Mouse (Mus musculus): Measurements from ENCODE around the gene Pot1b. TPM values are rescaled to one million over a fixed set of nuclear protein-coding genes. Genes with fewer than 3 reads are reported as not detected.

The Pot1b gene
- 7.8 and 11.7 TPM in 2 replicates for polyA plus RNA-seq (2015; fragmentation: Nextera tagmentation; extraction: Ambion mirVana)

DNA sequence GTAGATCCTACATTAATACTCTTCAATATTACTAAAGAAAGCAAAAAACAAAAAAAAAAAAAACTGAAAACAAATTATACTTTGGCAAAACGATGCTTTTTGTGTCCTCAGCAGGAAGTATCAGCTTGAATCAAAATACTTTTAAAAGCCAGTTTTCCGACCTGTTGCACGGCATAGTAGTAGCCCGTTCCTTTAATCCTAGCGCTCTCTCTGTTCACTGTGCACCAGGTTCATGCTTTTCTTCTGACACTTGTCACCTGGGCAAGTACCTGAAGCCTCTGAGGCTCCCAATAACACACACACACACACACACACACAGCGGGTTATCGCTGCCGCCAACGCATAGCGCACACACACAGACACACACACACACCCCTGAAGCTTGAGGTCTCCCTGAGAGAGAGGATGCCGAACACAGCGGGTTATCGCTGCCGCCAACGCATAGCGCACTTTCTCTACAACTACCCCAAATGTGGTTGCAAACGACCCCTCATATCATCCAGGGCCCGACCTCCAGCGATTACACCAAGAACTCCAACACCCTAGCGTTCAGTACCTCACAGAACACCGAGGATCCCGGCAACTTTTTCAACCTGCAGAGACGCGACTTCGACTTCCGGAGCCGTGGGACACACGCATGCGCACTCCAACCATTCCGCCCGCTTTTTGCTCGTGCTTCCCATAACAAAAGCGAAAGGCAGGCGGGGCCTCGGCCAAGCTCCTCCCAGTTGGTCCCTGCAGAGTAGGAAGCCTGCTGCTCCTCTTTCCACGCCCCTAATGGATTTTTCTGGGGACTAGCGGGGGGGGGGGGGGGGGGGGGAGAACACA, at the start of gene Pot1b:
Gene Pot1b, minus strand, starts transcription at position 645 of the 828 bp plus-strand sequence.
- peak within 1 kb of the TSS; percentile 56 for H3K27ac ChIP-seq (ENCODE audit: low read length)
- ATAC-seq, result peak; percentile 98
- H3K4me2 ChIP-seq (ENCODE audit: low read length), result peak within 1 kb of the TSS; percentile 93
- peak within 1 kb of the TSS; percentile 86 for H3K4me3 ChIP-seq (replicated peaks; ENCODE audit: low read length)
- no peaks in the 10 kb centered on the region for H3K4me1 ChIP-seq (replicated peaks; ENCODE audit: control insufficient read depth, insufficient read depth, low read length)
- H3K36me3 ChIP-seq (ENCODE audit: control insufficient read depth, insufficient read depth), result 0 out of 2 replicates have a peak, but pooled peaks cover 1% of the 10 kb centered on the region
- no peaks in the 10 kb centered on the region for H3K9me3 ChIP-seq (ENCODE audit: control insufficient read depth, low read length)
- peak within 1 kb of the TSS; percentile 71 for H3K9ac ChIP-seq (replicated peaks; ENCODE audit: low read depth, low read length)
- WGBS, result under 1% methylated on average over 37 of the region's 37 CpGs
- H3K27me3 ChIP-seq (replicated peaks; ENCODE audit: control insufficient read depth, insufficient read depth, low read length), result no peaks in the 10 kb centered on the region

DNA sequence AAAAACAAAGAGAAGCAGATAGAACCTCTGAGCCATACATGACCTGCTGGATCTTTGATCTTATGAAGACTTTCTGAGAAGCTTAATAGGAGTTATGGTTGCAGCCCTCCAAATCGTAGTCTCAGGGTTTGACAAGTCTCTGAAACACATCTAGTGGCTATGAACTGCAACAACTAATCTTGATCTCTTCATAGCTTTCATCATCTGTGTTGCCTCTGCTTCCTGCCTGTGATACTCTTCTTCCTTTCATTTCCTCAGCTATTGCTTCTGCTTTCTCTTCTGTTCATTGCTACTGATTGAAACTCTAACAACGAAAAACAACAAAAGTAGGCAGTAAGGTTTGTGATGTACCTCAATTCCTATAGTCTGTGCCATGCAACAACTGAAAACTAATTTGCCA, 38.7 kb upstream of the Pot1b start:
- no peaks in the 10 kb centered on the region for H3K27me3 ChIP-seq (replicated peaks; ENCODE audit: control insufficient read depth, insufficient read depth, low read length)
- H3K9me3 ChIP-seq (ENCODE audit: control insufficient read depth, low read length), result no peaks in the 10 kb centered on the region
- H3K27ac ChIP-seq (ENCODE audit: low read length), result no peak overlapping the region
- no peak for ATAC-seq
- no peaks in the 10 kb centered on the region for H3K36me3 ChIP-seq (ENCODE audit: control insufficient read depth, insufficient read depth)
- H3K4me2 ChIP-seq (ENCODE audit: low read length), result no peak overlapping the region
- no peaks in the 10 kb centered on the region for H3K4me1 ChIP-seq (replicated peaks; ENCODE audit: control insufficient read depth, insufficient read depth, low read length)
- no peak overlapping the region for H3K9ac ChIP-seq (replicated peaks; ENCODE audit: low read depth, low read length)
- H3K4me3 ChIP-seq (replicated peaks; ENCODE audit: low read length), result no peak overlapping the region
- 83% methylated on average over 2 of the region's 2 CpGs for WGBS

GRCm38 (mm10) chr17:55749786-55750185, 37.4 kb upstream of the Pot1b start, which contains the start of gene Adgre4:
TSS of gene Adgre4 (plus strand) at chr17:55749984.
- ATAC-seq, result no peak
- Histone ChIP-seq H3K4me1 (replicated peaks; ENCODE audit: control insufficient read depth, insufficient read depth, low read length) (no peaks in the 10 kb centered on the region), H3K36me3 (ENCODE audit: control insufficient read depth, insufficient read depth) (no peaks in the 10 kb centered on the region), H3K27me3 (replicated peaks; ENCODE audit: control insufficient read depth, insufficient read depth, low read length) (no peaks in the 10 kb centered on the region), H3K27ac (ENCODE audit: low read length) (no peak within 1 kb of the TSS), H3K9me3 (ENCODE audit: control insufficient read depth, low read length) (no peaks in the 10 kb centered on the region), H3K4me3 (replicated peaks; ENCODE audit: low read length) (no peak within 1 kb of the TSS), H3K4me2 (ENCODE audit: low read length) (no peak within 1 kb of the TSS), H3K9ac (replicated peaks; ENCODE audit: low read depth, low read length) (no peak within 1 kb of the TSS)
- WGBS, result 67% methylated on average over 2 of the region's 2 CpGs

DNA sequence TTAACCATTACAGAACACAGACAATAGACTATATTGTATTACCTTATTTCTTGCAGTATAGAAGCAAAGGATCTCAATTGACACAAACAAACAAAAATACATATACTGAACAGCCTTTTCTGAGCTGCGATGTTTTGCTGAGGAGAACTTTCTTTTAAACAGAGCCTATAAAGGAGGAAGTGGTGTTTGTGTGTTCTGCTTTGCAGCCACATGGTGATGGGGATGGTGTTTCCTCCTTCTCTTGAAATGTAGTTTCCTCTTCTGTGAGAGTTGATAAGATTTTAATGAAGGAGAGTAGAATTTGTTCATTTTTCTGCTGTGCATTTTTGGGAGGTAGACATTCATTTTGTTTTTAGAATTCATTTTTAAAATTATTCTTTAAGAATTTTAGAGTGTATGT, 24.2 kb upstream of the Pot1b start:
- H3K9me3 ChIP-seq (ENCODE audit: control insufficient read depth, low read length), result no peaks in the 10 kb centered on the region
- H3K4me1 ChIP-seq (replicated peaks; ENCODE audit: control insufficient read depth, insufficient read depth, low read length), result no peaks in the 10 kb centered on the region
- H3K4me3 ChIP-seq (replicated peaks; ENCODE audit: low read length), result no peak overlapping the region
- no peaks in the 10 kb centered on the region for H3K27me3 ChIP-seq (replicated peaks; ENCODE audit: control insufficient read depth, insufficient read depth, low read length)
- H3K27ac ChIP-seq (ENCODE audit: low read length), result no peak overlapping the region
- 79% methylated on average over 1 of the region's 1 CpGs for WGBS
- no peak overlapping the region for H3K9ac ChIP-seq (replicated peaks; ENCODE audit: low read depth, low read length)
- no peak overlapping the region for H3K4me2 ChIP-seq (ENCODE audit: low read length)
- no peaks in the 10 kb centered on the region for H3K36me3 ChIP-seq (ENCODE audit: control insufficient read depth, insufficient read depth)
- ATAC-seq, result no peak

DNA sequence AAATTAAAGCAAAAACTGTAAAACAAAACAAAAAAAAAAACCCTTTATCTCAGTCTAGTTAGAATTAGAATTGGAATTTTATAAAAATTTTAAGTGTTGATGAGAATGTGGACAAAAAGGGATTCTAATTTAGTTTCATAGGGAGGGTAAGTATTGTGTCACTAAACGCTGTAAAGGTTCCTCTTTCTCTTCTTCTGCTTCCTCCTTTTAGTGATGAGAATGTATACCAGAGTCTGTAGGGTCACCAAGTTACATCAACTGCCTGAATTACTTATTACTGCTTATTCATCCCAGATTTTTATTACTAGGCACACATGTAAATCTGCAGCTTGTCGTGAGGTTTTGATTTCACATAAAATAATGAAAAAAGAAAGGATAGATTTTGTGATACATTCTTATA, 13.8 kb upstream of the Pot1b start:
- H3K4me1 ChIP-seq (replicated peaks; ENCODE audit: control insufficient read depth, insufficient read depth, low read length), result no peaks in the 10 kb centered on the region
- no peak overlapping the region for H3K4me3 ChIP-seq (replicated peaks; ENCODE audit: low read length)
- H3K4me2 ChIP-seq (ENCODE audit: low read length), result no peak overlapping the region
- ATAC-seq, result no peak
- no peak overlapping the region for H3K9ac ChIP-seq (replicated peaks; ENCODE audit: low read depth, low read length)
- no peaks in the 10 kb centered on the region for H3K27me3 ChIP-seq (replicated peaks; ENCODE audit: control insufficient read depth, insufficient read depth, low read length)
- no peaks in the 10 kb centered on the region for H3K9me3 ChIP-seq (ENCODE audit: control insufficient read depth, low read length)
- no peak overlapping the region for H3K27ac ChIP-seq (ENCODE audit: low read length)
- WGBS, result 84% methylated on average over 2 of the region's 2 CpGs
- no peaks in the 10 kb centered on the region for H3K36me3 ChIP-seq (ENCODE audit: control insufficient read depth, insufficient read depth)

GRCm38 (mm10) chr17:55722250-55722649, 9.8 kb upstream of the Pot1b start:
- H3K9me3 ChIP-seq (ENCODE audit: control insufficient read depth, low read length), result no peaks in the 10 kb centered on the region
- 86% methylated on average over 2 of the region's 2 CpGs for WGBS
- H3K4me1 ChIP-seq (replicated peaks; ENCODE audit: control insufficient read depth, insufficient read depth, low read length), result no peaks in the 10 kb centered on the region
- H3K27me3 ChIP-seq (replicated peaks; ENCODE audit: control insufficient read depth, insufficient read depth, low read length), result no peaks in the 10 kb centered on the region
- H3K36me3 ChIP-seq (ENCODE audit: control insufficient read depth, insufficient read depth), result no peaks in the 10 kb centered on the region
- no peak overlapping the region for H3K27ac ChIP-seq (ENCODE audit: low read length)
- no peak overlapping the region for H3K4me2 ChIP-seq (ENCODE audit: low read length)
- H3K4me3 ChIP-seq (replicated peaks; ENCODE audit: low read length), result no peak overlapping the region
- no peak overlapping the region for H3K9ac ChIP-seq (replicated peaks; ENCODE audit: low read depth, low read length)
- ATAC-seq, result no peak

GRCm38 (mm10) chr17:55721270-55721669, 8.8 kb upstream of the Pot1b start:
- Histone ChIP-seq H3K27me3 (replicated peaks; ENCODE audit: control insufficient read depth, insufficient read depth, low read length) (no peaks in the 10 kb centered on the region), H3K4me3 (replicated peaks; ENCODE audit: low read length) (no peak overlapping the region), H3K36me3 (ENCODE audit: control insufficient read depth, insufficient read depth) (no peaks in the 10 kb centered on the region), H3K9me3 (ENCODE audit: control insufficient read depth, low read length) (no peaks in the 10 kb centered on the region), H3K4me2 (ENCODE audit: low read length) (no peak overlapping the region), H3K9ac (replicated peaks; ENCODE audit: low read depth, low read length) (no peak overlapping the region), H3K4me1 (replicated peaks; ENCODE audit: control insufficient read depth, insufficient read depth, low read length) (no peaks in the 10 kb centered on the region), H3K27ac (ENCODE audit: low read length) (no peak overlapping the region)
- 69% methylated on average over 1 of the region's 1 CpGs for WGBS
- ATAC-seq, result no peak

DNA sequence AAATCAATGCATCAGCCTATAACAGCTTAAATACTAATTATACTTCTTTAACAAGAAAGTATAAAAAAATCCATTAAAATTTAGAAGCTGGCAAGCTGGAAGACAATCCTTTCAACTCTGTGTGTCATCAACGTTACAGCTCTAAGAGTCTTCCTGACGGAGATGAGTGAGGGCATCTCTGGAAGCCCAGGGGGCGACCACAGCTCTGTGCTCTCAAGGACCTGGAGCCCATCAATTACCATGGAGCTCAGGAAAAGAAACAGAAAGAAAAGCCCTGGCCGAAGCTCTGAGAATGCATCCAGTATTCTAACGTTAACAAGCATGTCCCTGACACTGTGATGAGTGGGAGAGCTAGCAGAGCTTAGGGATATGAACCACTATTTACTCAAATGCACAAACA, 9.6 kb downstream of the Pot1b start:
- H3K36me3 ChIP-seq (ENCODE audit: control insufficient read depth, insufficient read depth), result 0 out of 2 replicates have a peak, but pooled peaks cover 4% of the 10 kb centered on the region
- WGBS, result 86% methylated on average over 5 of the region's 5 CpGs
- no peak overlapping the region for H3K4me3 ChIP-seq (replicated peaks; ENCODE audit: low read length)
- no peaks in the 10 kb centered on the region for H3K4me1 ChIP-seq (replicated peaks; ENCODE audit: control insufficient read depth, insufficient read depth, low read length)
- H3K9me3 ChIP-seq (ENCODE audit: control insufficient read depth, low read length), result no peaks in the 10 kb centered on the region
- H3K27ac ChIP-seq (ENCODE audit: low read length), result no peak overlapping the region
- ATAC-seq, result peak; percentile 18; the same call in 1 of the 2 replicates
- no peak overlapping the region for H3K9ac ChIP-seq (replicated peaks; ENCODE audit: low read depth, low read length)
- H3K4me2 ChIP-seq (ENCODE audit: low read length), result no peak overlapping the region
- no peaks in the 10 kb centered on the region for H3K27me3 ChIP-seq (replicated peaks; ENCODE audit: control insufficient read depth, insufficient read depth, low read length)

DNA sequence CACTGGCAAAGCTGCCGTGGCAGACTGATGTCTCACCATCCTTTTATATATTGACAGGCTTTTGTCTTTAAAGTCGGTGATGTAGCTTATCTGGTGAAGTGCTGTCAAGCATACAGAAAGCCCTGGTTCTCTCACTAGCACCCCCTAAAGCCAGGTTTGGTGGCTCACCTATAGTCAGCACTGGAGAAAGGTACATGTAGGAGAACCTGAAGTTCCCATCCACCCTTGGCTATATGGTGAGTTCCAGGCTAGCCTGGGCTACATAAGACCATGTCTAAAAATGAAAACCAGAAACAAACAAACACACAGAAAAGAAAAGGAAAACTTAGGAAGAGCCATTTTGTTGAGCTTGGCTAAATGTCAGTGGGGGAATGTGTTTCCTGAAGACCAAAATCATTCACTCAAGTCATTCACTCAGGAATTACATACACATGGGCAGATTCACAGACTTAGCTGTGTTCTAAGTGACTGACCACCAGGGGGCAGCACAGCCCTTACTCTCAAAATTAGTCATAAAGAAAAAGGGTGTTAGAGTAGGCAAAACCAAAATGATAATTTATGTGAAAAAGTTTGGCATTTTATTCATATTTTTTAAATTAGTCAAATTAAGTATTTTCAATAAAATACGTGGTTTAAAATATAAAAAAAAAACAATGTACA, 10.1 kb downstream of the Pot1b start:
- no peaks in the 10 kb centered on the region for H3K4me1 ChIP-seq (replicated peaks; ENCODE audit: control insufficient read depth, insufficient read depth, low read length)
- H3K4me3 ChIP-seq (replicated peaks; ENCODE audit: low read length), result no peak overlapping the region
- 65% methylated on average over 3 of the region's 3 CpGs for WGBS
- H3K27me3 ChIP-seq (replicated peaks; ENCODE audit: control insufficient read depth, insufficient read depth, low read length), result no peaks in the 10 kb centered on the region
- no peak overlapping the region for H3K9ac ChIP-seq (replicated peaks; ENCODE audit: low read depth, low read length)
- no peak overlapping the region for H3K4me2 ChIP-seq (ENCODE audit: low read length)
- no peak overlapping the region for H3K27ac ChIP-seq (ENCODE audit: low read length)
- peaks cover 5% of the 10 kb centered on the region; the same call in 1 of the 2 replicates for H3K36me3 ChIP-seq (ENCODE audit: control insufficient read depth, insufficient read depth)
- ATAC-seq, result peak; percentile 75
- no peaks in the 10 kb centered on the region for H3K9me3 ChIP-seq (ENCODE audit: control insufficient read depth, low read length)
